Mouse (Mus musculus): ENCODE measurements at regions not wholly inside any gene's neighbourhood (a gene's known extent, or its start where the extent isn't known, plus 50 kb on each side); places are given as distances from the start of the nearest gene placed in this dataset.

GRCm38 (mm10) chr16:76918598-76918997 is 94.9 kb upstream of the Usp25 start:
- TF ChIP-seq TCF12 (IDR thresholded peaks at IDR 0.05; ENCODE audit: insufficient read depth, poor library complexity, severe bottlenecking) (no peak), MYOG (IDR thresholded peaks at IDR 0.05; ENCODE audit: control insufficient read depth in 1 of 3, insufficient read depth in 1 of 3, insufficient read length in 2 of 3, low read depth in 2 of 3) (no peak)

Measured in myocyte (in vitro differentiated cells).